Mouse (Mus musculus) thymus, adult 2 months (tissue): Measurements from ENCODE around the gene Ints5.

Source experiments
- CTCF ChIP-seq: fragments of 200-500 bp; IDR thresholded peaks from 2 replicates; pipeline ENCODE4 v1.5.1; 2012; ENCODE audit warnings: mild to moderate bottlenecking, control low read depth, low read length, moderate library complexity, borderline replicate concordance; ENCODE audit not compliant: control insufficient read depth, poor library complexity, insufficient read depth; ENCODE audit errors: extremely low read depth
- POLR2A ChIP-seq: fragments of 200-500 bp; IDR thresholded peaks from 2 replicates; pipeline ENCODE4 v1.6.1; 2012; ENCODE audit warnings: mild to moderate bottlenecking, low read length, control low read depth, moderate library complexity; ENCODE audit not compliant: control insufficient read depth, poor library complexity, insufficient read depth; ENCODE audit errors: extremely low read depth

- TF ChIP-seq CTCF (no peak), POLR2A (no peak)
Observed at GRCm38 (mm10) chr19:8943047-8943446, 50.2 kb downstream of the Ints5 start.
